Mouse (Mus musculus) embryonic facial prominence, embryonic 15.5 days (tissue): ENCODE results near the gene Map4k2. TPM values are rescaled to one million over a fixed set of nuclear protein-coding genes. Genes with fewer than 3 reads are reported as not detected.

Experiments
- ATAC-seq: fragments of 200-750 bp; cut with Nextera tagmentation; 2 replicates; pipeline ENCODE4 v1.8.0; 2017; ENCODE audit warnings: low read depth, moderate TSS enrichment; ENCODE audit not compliant: insufficient number of reproducible peaks, low FRiP score, low TSS enrichment
- H3K27ac ChIP-seq: fragments of 300-500 bp; sonication (generic); replicated peaks from 2 replicates; pipeline ENCODE4 v1.5.1; 2015; ENCODE audit warnings: mild to moderate bottlenecking, inconsistent platforms
- H3K27me3 ChIP-seq: fragments of 300-500 bp; sonication (generic); 2 replicates; pipeline ENCODE4 v1.6.1; 2015; ENCODE audit warnings: inconsistent platforms
- H3K36me3 ChIP-seq: fragments of 300-500 bp; sonication (generic); 2 replicates; pipeline ENCODE4 v1.6.1; 2015; ENCODE audit warnings: mild to moderate bottlenecking, inconsistent platforms
- H3K4me1 ChIP-seq: fragments of 300-500 bp; sonication (generic); 2 replicates; pipeline ENCODE4 v1.6.1; 2015; ENCODE audit warnings: inconsistent platforms
- H3K4me2 ChIP-seq: fragments of 300-500 bp; sonication (generic); replicated peaks from 2 replicates; pipeline ENCODE4 v1.6.1; 2015; ENCODE audit warnings: mild to moderate bottlenecking, inconsistent platforms
- H3K4me3 ChIP-seq: fragments of 300-500 bp; sonication (generic); replicated peaks from 2 replicates; pipeline ENCODE4 v1.5.1; 2015; ENCODE audit warnings: mild to moderate bottlenecking, inconsistent platforms
- H3K9ac ChIP-seq: fragments of 300-500 bp; sonication (generic); 2 replicates; pipeline ENCODE4 v1.6.1; 2015; ENCODE audit warnings: inconsistent platforms
- H3K9me3 ChIP-seq: fragments of 300-500 bp; sonication (generic); replicated peaks from 2 replicates; pipeline ENCODE4 v1.6.1; 2016; ENCODE audit warnings: inconsistent platforms
- WGBS: fragments of 180-500 bp; shearing (Covaris S2); methylation state at CpG from one replicate; pipeline ENCODE4 v1.1.7; 2015; 5-methylcytosine and 5-hydroxymethylcytosine counted together
- polyA plus RNA-seq: library from polyadenylated mRNA; unstranded; fragments of >200 nt; fragmentation: Nextera tagmentation; extraction: Ambion mirVana; gene quantifications from 2 replicates; pipeline ENCODE4 v1.2.1, GENCODE M21; 2015

Gene Map4k2
- polyA plus RNA-seq, 1 experiment from 2014 or later, result 16.7 TPM

DNA sequence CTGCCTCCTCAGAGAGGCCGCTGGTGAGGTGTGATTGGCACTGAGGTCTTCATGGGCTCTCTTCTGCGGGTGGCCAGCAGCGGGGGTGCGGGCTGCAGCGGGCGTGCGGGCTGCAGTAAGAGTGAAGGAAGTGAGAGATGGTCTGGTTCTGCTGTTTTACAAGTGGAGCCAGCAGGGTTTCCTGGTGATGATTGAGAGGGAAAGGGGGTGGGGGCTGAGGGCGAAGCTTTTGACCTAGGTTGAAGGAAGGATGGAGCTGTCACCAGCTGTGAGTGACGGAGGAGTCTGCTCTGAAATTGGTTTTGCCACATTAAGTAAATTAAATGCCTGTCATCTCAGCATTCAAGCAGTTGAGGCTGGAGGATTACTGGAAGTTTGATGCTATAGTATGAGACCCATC, 7.8 kb downstream of the Map4k2 start:
- 0 out of 2 replicates have a peak overlapping the region, but pooled peaks have one; percentile 28 for H3K27ac ChIP-seq
- H3K9ac ChIP-seq, result 0 out of 2 replicates have a peak overlapping the region, but pooled peaks have one; percentile 4
- ATAC-seq, result no peak
- H3K27me3 ChIP-seq, result no peaks in the 10 kb centered on the region
- no peak overlapping the region for H3K4me2 ChIP-seq
- H3K36me3 ChIP-seq, result peaks cover 58% of the 10 kb centered on the region
- H3K9me3 ChIP-seq, result no peaks in the 10 kb centered on the region
- H3K4me1 ChIP-seq, result peaks cover 19% of the 10 kb centered on the region
- H3K4me3 ChIP-seq, result no peak overlapping the region
- WGBS, result 50% methylated on average over 9 of the region's 9 CpGs

DNA sequence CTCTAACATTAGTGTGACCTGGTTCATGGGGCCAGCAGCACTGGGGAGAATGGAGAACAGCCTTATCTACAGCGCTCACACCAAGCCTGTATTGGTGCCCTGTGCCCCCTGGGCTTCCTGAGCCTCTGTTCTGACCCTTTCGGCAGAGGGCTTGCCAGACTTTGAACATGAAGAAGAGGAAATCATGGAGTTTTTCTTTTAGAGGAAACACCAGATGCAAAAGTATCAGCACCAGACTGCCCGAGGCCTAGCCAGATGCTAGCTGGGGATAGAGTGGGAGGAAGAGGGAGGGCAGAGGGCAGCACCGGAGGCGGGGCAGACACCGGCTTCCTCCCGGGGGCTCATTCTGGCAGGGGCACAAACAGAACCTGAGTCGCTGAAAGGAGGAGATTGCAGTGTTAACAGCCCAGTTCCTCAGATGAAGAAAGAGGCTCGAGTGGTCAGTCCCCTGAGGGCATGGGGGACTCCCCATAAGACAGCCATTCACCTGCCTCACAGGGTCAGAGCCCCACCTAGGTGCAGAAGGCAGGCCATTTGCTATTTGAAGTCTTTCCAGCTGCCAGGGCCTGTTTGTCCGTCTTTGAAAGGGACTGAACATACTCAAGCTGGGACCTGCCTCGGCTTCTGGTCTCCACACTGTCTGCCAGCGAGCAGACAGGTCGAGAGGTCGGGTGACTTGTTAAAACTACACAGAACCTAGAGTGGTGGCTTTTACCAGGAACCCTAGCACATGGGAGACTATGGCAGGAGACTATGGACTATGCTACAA, 8.5 kb downstream of the Map4k2 start:
- Histone ChIP-seq H3K27ac (0 out of 2 replicates have a peak overlapping the region, but pooled peaks have one; percentile 28), H3K36me3 (peaks cover 57% of the 10 kb centered on the region)

DNA sequence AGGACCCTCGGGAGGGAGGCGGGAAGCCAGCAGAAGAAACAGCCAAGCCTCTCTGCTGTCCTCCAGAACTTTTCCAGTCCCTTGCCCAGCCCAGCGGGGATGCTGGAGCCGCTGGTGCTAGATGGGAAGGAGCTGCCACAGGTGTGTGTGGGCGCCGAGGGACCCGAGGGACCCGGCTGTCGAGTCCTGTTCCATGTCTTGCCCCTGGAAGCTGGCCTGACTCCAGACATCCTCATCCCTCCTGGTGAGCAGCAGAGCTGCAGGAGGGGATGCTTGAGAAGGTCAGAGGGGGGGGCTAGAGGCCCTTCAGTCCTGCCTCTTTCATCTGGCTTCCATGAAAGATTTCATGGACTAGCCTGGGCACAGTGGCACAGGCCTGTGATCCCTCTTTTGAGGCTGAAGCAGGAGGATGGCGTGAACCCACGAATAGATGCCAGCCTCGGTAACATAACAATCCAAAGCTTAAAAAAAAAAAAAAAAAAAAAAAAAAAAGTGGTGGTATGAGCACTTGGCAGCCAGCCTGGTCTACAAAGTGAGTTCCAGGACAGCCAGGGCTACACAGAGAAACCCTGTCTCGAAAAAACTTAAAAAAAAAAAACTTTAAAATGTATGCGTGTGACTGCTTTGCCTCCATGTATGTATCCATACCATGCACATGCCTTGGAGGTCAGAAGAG, 10.6 kb downstream of the Map4k2 start:
- Histone ChIP-seq H3K27me3 (no peaks in the 10 kb centered on the region), H3K27ac (no peak overlapping the region), H3K4me2 (no peak overlapping the region), H3K9me3 (no peaks in the 10 kb centered on the region), H3K4me3 (no peak overlapping the region), H3K9ac (0 out of 2 replicates have a peak overlapping the region, but pooled peaks have one; percentile 4), H3K36me3 (peaks cover 39% of the 10 kb centered on the region), H3K4me1 (peaks cover 22% of the 10 kb centered on the region)
- WGBS, result 61% methylated on average over 14 of the region's 14 CpGs
- ATAC-seq, result no peak

More for the DNA sequence above, 8.5 kb downstream of the Map4k2 start:
- H3K4me3 ChIP-seq, result no peak overlapping the region
- H3K9me3 ChIP-seq, result no peaks in the 10 kb centered on the region
- no peak overlapping the region for H3K4me2 ChIP-seq
- no peaks in the 10 kb centered on the region for H3K27me3 ChIP-seq
- no peak for ATAC-seq
- WGBS, result 19% methylated on average over 14 of the region's 14 CpGs
- H3K4me1 ChIP-seq, result peaks cover 19% of the 10 kb centered on the region
- H3K9ac ChIP-seq, result 0 out of 2 replicates have a peak overlapping the region, but pooled peaks have one; percentile 4

DNA sequence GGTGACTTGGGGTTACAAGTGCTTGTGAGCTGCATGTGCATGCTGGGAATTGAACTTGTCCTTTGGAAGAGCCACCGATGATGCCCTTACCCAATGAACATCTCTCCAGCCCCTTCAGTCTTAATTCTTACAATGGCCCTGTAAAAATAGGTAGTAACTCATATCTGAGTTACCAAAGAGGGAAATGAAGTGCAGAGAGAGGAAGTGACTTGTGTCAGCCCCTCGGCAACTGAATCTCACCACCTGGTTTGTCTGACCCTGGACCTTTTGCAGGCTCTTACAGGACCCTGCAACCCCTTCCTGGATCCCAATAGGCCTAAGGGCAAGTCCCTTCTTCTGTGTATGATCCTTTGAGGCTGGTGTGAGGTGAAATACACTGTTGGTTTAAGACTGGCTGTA, 11.2 kb downstream of the Map4k2 start:
- Histone ChIP-seq H3K9ac (no peak overlapping the region), H3K4me1 (peaks cover 22% of the 10 kb centered on the region), H3K36me3 (peaks cover 33% of the 10 kb centered on the region), H3K27me3 (no peaks in the 10 kb centered on the region), H3K9me3 (no peaks in the 10 kb centered on the region), H3K4me2 (no peak overlapping the region), H3K4me3 (no peak overlapping the region), H3K27ac (no peak overlapping the region)
- ATAC-seq, result no peak
- 82% methylated on average over 2 of the region's 2 CpGs for WGBS

DNA sequence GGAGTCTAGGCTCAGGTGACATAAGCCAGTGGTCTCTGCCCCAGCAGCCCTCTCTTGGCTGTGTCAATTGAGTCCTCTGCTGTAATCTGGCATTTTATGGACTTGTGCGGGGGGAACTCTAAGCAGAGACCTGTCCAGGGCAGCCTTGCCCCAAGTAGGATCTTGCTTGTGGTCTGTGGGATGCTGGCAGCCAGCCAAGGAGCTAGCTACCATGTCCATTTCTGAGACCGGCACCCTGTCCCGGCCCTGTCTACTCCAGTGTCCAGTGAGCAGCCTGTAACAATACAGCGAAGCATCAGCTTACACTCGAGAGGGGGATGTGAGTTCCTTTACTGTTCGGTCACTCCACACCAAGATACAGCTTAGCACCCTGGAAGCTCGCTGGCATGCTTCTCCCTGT, 13.1 kb downstream of the Map4k2 start:
- Histone ChIP-seq H3K4me3 (no peak overlapping the region), H3K27me3 (no peaks in the 10 kb centered on the region), H3K27ac (no peak overlapping the region), H3K4me2 (no peak overlapping the region), H3K36me3 (peaks cover 25% of the 10 kb centered on the region; the same call in 1 of the 2 replicates), H3K9me3 (no peaks in the 10 kb centered on the region), H3K9ac (no peak overlapping the region), H3K4me1 (peaks cover 16% of the 10 kb centered on the region)
- WGBS, result 86% methylated on average over 7 of the region's 7 CpGs
- ATAC-seq, result no peak

DNA sequence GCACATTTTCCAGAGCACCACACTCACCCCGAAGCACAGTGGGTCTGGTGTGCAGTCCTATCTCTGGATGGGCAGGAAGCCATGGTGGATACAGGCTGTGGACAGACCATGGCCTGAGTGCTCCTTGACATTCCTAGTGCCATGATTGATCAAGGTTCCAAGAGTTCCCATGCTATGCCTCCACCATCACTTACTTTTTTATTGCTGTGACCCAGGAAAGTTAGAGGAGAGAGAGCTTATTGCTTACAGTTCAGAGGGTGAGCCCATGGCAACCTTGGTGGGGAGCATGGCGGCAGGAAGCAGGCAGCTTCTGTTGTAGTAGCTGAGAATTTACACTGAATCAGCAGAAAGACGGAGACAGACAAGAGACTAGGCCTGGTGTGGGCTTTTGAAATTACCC, 20.4 kb downstream of the Map4k2 start:
- Histone ChIP-seq H3K27me3 (no peaks in the 10 kb centered on the region), H3K4me3 (no peak overlapping the region), H3K9ac (no peak overlapping the region), H3K4me2 (no peak overlapping the region), H3K4me1 (peaks cover 17% of the 10 kb centered on the region), H3K27ac (no peak overlapping the region), H3K9me3 (no peaks in the 10 kb centered on the region), H3K36me3 (peaks cover 11% of the 10 kb centered on the region)
- ATAC-seq, result no peak
- 95% methylated on average over 3 of the region's 3 CpGs for WGBS

DNA sequence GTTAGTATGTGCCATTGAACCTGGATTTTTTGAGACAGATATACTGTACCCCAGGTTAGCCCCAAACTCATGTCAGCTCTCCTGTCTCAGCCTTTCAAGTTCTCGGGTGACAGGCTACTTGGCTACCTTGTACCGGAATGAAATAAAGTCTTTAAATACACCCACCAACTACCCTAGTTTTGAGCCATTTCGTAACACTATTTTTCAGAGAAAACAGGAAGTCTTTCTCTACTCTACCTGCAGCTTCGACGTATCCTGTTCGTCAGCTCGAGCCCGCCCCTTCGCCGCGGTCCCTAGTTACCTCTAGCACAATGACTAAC, 22.1 kb downstream of the Map4k2 start:
- Histone ChIP-seq H3K9ac (peak overlapping the region; percentile 22; the same call in 1 of the 2 replicates), H3K4me2 (peak overlapping the region; percentile 56), H3K9me3 (no peaks in the 10 kb centered on the region), H3K36me3 (peaks cover 28% of the 10 kb centered on the region), H3K4me1 (peaks cover 28% of the 10 kb centered on the region), H3K27ac (peak overlapping the region; percentile 96), H3K27me3 (no peaks in the 10 kb centered on the region), H3K4me3 (peak overlapping the region; percentile 85)
- no peak for ATAC-seq
- under 1% methylated on average over 11 of the region's 11 CpGs for WGBS

DNA sequence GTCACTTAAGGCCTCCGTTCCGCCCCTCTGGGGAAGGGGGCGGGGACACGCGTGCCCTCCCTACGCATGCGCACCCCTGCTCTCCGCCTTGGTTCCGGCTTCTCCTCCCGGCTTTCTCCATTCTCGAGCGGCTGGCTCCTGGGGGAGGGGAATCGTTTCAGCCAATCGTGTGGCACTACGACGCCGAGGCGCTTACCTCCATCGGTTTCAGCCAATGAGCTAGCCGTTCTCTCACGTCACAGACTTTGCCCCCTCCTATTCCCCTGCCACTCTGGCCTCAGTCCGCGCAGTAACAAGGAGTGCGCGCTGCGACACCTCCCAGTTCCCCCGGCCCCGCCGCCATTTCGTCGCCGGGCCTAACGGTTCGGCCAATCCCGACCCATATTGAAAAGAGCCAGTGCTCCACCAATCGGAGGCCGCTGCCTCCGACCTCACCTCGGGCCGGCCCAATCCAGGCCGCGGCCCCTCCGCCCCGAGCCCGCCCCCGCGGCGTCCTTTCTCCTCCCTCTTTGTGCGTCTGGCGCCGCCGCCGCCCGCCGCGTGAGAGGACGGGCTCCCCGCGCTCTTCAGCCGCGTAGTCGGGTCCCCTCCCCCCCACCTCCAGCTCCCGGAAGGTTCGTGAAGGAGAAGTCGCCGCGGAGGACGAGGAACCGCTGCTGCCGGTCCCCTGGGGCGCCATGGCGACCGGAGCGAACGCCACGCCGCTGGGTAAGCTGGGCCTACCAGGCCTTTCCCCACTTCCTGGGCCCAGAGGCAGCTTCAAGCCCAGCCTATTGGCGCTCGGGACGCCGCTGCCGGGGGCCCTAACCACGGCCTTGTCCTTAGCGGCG, 22.7 kb downstream of the Map4k2 start, which contains the start of gene Sf1:
Gene Sf1, plus strand, starts transcription at position 280 of the 830 bp plus-strand sequence.
- peak within 1 kb of the TSS; percentile 90 for H3K9ac ChIP-seq
- ATAC-seq, result peak; percentile 98
- peak within 1 kb of the TSS; percentile 96 for H3K27ac ChIP-seq
- H3K4me3 ChIP-seq, result peak within 1 kb of the TSS; percentile 85
- no peaks in the 10 kb centered on the region for H3K27me3 ChIP-seq
- under 1% methylated on average over 84 of the region's 85 CpGs for WGBS
- H3K4me2 ChIP-seq, result peak within 1 kb of the TSS; percentile 83
- peaks cover 28% of the 10 kb centered on the region for H3K4me1 ChIP-seq
- H3K9me3 ChIP-seq, result no peaks in the 10 kb centered on the region
- H3K36me3 ChIP-seq, result peaks cover 33% of the 10 kb centered on the region

DNA sequence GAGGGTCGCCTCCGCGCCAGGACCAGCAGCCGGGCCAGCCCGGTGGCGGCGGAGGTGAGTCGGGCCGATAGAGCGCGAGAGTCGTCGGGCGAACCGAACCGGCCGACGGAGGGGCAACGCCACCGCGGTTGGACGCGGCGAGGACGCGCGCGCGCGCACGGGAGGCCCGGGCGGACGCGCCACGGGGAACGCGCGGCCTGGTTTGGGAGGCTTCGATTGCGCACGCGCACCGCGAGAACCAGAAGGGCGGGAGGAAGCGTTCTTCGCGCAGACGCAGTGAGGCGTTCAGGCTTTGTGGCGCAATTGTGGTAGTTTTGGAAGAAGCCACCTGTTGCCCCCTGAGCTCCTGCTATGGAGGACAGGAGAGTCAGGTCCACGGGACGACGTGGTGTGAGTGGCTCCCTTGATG, 23.4 kb downstream of the Map4k2 start:
- 1% methylated on average over 55 of the region's 55 CpGs for WGBS
- no peak for ATAC-seq
- H3K27me3 ChIP-seq, result no peaks in the 10 kb centered on the region
- peak overlapping the region; percentile 83 for H3K4me2 ChIP-seq
- peaks cover 38% of the 10 kb centered on the region for H3K36me3 ChIP-seq
- H3K4me3 ChIP-seq, result peak overlapping the region; percentile 85
- peak overlapping the region; percentile 90 for H3K9ac ChIP-seq
- H3K9me3 ChIP-seq, result no peaks in the 10 kb centered on the region
- H3K27ac ChIP-seq, result peak overlapping the region; percentile 96
- H3K4me1 ChIP-seq, result peaks cover 28% of the 10 kb centered on the region

DNA sequence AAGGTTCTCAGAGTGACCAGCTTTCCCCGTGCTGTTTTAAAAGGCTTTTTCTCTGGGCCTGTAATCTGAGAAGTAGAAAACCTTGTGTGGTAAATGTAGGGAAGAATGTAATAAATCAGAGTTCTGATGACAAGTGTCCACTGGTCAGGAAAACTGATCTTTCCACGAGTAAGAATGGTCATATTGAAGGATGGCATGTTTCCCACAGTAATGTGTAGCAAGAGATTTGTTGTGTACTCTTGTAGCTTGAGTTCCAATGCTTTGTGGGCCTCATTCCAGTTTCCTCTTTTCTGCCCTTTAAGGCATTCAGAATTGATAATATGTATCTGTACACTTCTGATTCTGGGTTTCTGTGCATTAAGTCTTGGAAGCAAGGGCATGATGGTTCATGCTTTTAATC, 23.9 kb downstream of the Map4k2 start:
- H3K36me3 ChIP-seq, result peaks cover 43% of the 10 kb centered on the region
- 3% methylated on average over 2 of the region's 2 CpGs for WGBS

DNA sequence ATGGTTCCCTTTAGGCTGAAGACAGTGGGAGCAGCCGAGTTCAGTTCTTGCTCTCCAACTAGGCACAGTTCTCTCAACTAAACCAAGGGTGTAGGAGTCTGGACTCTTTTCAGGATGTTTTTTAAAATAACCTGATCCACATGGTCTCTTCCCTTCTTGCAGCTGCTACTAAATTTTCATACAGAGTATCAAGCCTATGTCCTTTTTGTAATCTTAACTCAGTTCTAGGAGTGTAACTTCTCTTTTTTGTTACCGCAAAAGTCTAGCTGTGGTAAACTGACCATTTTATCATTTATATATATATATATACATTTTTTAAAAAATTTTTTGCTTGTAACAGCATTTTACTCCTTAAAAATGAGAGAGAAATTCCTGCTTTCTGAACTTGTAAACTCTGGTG, 29.2 kb downstream of the Map4k2 start:
- H3K27me3 ChIP-seq, result no peaks in the 10 kb centered on the region
- no peak overlapping the region for H3K27ac ChIP-seq
- no peak for ATAC-seq
- no peaks in the 10 kb centered on the region for H3K9me3 ChIP-seq
- peaks cover 89% of the 10 kb centered on the region for H3K36me3 ChIP-seq
- 81% methylated on average over 2 of the region's 2 CpGs for WGBS
- H3K4me1 ChIP-seq, result peaks cover 17% of the 10 kb centered on the region
- no peak overlapping the region for H3K4me3 ChIP-seq
- H3K9ac ChIP-seq, result no peak overlapping the region
- H3K4me2 ChIP-seq, result no peak overlapping the region

More for the DNA sequence above, 23.9 kb downstream of the Map4k2 start:
- Histone ChIP-seq H3K9ac (peak overlapping the region; percentile 90), H3K9me3 (no peaks in the 10 kb centered on the region), H3K27me3 (no peaks in the 10 kb centered on the region), H3K27ac (peak overlapping the region; percentile 96; the same call in 1 of the 2 replicates), H3K4me1 (peaks cover 28% of the 10 kb centered on the region), H3K4me2 (peak overlapping the region; percentile 83), H3K4me3 (peak overlapping the region; percentile 85)
- ATAC-seq, result no peak
